Mouse (Mus musculus): ENCODE measurements around the gene Mitf. TPM values are rescaled to one million over a fixed set of nuclear protein-coding genes. Genes with fewer than 3 reads are reported as not detected.

The Mitf gene
- polyA plus RNA-seq, 1 experiment from 2014 or later = 2.4 TPM

- Histone ChIP-seq H3K27ac (replicated peaks) (no peak overlapping the region), H3K9me3 (no peaks in the 10 kb centered on the region), H3K9ac (no peak overlapping the region), H3K4me3 (no peak overlapping the region), H3K36me3 (no peaks in the 10 kb centered on the region), H3K4me1 (replicated peaks) (no peaks in the 10 kb centered on the region), H3K4me2 (no peak overlapping the region), H3K27me3 (no peaks in the 10 kb centered on the region)
- WGBS = 88% methylated on average over 5 of the region's 5 CpGs
- ATAC-seq (ENCODE audit: low FRiP score, low read depth) = no peak
Observed at GRCm38 (mm10) chr6:98015819-98016218, 209.0 kb downstream of the Mitf start.

DNA sequence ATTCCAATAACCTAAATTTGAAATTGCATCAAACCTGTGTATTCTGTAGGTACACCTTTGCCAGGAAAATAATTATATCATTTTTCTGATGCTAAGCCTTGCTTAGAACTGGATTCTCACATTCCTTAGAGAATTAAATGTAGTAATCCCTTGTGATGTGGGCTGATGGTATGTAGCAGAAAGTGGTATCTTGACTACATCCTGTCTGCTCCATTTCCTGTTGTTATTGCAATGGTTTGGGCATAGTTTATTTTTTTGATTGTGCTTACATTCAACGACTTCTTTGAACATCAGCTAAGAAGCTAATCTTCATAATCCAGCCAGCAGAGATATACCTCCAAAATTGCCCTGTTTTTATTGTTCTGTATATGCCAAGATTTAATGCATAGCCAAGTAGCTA lies 217.0 kb downstream of the Mitf start:
- H3K4me2 ChIP-seq = no peak overlapping the region
- H3K4me1 ChIP-seq (replicated peaks) = no peaks in the 10 kb centered on the region
- H3K4me3 ChIP-seq = no peak overlapping the region
- no peak for ATAC-seq (ENCODE audit: low FRiP score, low read depth)
- no peaks in the 10 kb centered on the region for H3K36me3 ChIP-seq
- H3K27me3 ChIP-seq = 0 out of 2 replicates have a peak, but pooled peaks cover 2% of the 10 kb centered on the region
- H3K9ac ChIP-seq = no peak overlapping the region
- H3K27ac ChIP-seq (replicated peaks) = no peak overlapping the region
- 78% methylated on average over 1 of the region's 1 CpGs for WGBS
- no peaks in the 10 kb centered on the region for H3K9me3 ChIP-seq

DNA sequence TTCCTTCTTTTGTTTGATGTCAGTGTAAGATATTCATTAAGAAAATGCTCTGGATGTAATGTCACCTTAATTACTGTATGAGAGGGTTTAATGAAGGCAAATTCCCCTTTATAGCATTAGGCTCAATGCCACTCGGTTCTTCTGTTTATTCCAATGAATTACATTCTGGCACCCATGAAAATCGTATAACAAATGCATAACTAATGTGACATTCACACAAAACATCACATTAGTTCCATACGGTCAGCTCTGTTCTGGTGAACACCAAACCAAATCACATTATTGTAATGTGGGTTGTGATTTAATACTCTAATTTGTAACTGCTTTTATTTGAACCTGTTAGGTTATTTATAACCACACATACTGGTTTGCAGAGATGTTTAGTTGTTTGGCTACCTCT lies 231.7 kb downstream of the Mitf start:
- no peaks in the 10 kb centered on the region for H3K9me3 ChIP-seq
- H3K4me3 ChIP-seq = no peak overlapping the region
- no peak overlapping the region for H3K27ac ChIP-seq (replicated peaks)
- no peak overlapping the region for H3K9ac ChIP-seq
- peaks cover 40% of the 10 kb centered on the region for H3K27me3 ChIP-seq
- ATAC-seq (ENCODE audit: low FRiP score, low read depth) = no peak
- no peaks in the 10 kb centered on the region for H3K36me3 ChIP-seq
- no peak overlapping the region for H3K4me2 ChIP-seq
- no peaks in the 10 kb centered on the region for H3K4me1 ChIP-seq (replicated peaks)
- WGBS = 21% methylated on average over 3 of the region's 3 CpGs

DNA sequence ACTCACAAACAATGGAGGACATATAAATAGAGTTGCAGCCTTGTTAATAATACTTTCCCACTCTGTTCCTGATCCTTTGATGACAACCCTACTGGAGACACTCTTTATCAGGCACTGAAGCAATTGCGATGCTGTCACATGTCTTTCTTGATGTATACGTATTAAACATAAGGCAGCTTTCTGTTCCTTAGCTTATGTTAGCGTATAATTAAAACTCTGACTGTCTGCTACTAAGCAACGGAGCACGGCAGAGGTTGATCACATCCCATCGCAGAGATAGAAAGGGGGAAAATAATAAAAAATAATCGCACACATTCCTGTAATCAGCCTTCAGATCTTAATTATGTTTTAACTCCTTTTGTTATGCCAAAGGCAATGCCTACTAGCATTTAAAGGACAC lies 234.9 kb downstream of the Mitf start:
- no peak overlapping the region for H3K9ac ChIP-seq
- H3K4me1 ChIP-seq (replicated peaks) = no peaks in the 10 kb centered on the region
- H3K36me3 ChIP-seq = no peaks in the 10 kb centered on the region
- no peak overlapping the region for H3K4me3 ChIP-seq
- H3K4me2 ChIP-seq = no peak overlapping the region
- no peak for ATAC-seq (ENCODE audit: low FRiP score, low read depth)
- 70% methylated on average over 7 of the region's 7 CpGs for WGBS
- peaks cover 26% of the 10 kb centered on the region for H3K27me3 ChIP-seq
- no peaks in the 10 kb centered on the region for H3K9me3 ChIP-seq
- H3K27ac ChIP-seq (replicated peaks) = no peak overlapping the region

- ATAC-seq (ENCODE audit: low FRiP score, low read depth) = peak; percentile 89
- WGBS = 29% methylated on average over 11 of the region's 11 CpGs
- no peaks in the 10 kb centered on the region for H3K36me3 ChIP-seq
- no peak overlapping the region for H3K9ac ChIP-seq
- peaks cover 19% of the 10 kb centered on the region for H3K27me3 ChIP-seq
- H3K4me3 ChIP-seq = no peak overlapping the region
- H3K27ac ChIP-seq (replicated peaks) = peak overlapping the region; percentile 26; the same call in 1 of the 2 replicates
- no peak overlapping the region for H3K4me2 ChIP-seq
- H3K4me1 ChIP-seq (replicated peaks) = peaks cover 13% of the 10 kb centered on the region
- H3K9me3 ChIP-seq = no peaks in the 10 kb centered on the region
Observed at GRCm38 (mm10) chr6:98046295-98047108, 239.7 kb downstream of the Mitf start.

GRCm38 (mm10) chr6:98047741-98048140 lies 240.9 kb downstream of the Mitf start:
- Histone ChIP-seq H3K36me3 (no peaks in the 10 kb centered on the region), H3K9ac (no peak overlapping the region), H3K9me3 (no peaks in the 10 kb centered on the region), H3K4me3 (no peak overlapping the region), H3K4me2 (no peak overlapping the region), H3K27ac (replicated peaks) (0 out of 2 replicates have a peak overlapping the region, but pooled peaks have one; percentile 1), H3K4me1 (replicated peaks) (peaks cover 13% of the 10 kb centered on the region), H3K27me3 (peaks cover 12% of the 10 kb centered on the region)
- 42% methylated on average over 6 of the region's 6 CpGs for WGBS
- ATAC-seq (ENCODE audit: low FRiP score, low read depth) = no peak

DNA sequence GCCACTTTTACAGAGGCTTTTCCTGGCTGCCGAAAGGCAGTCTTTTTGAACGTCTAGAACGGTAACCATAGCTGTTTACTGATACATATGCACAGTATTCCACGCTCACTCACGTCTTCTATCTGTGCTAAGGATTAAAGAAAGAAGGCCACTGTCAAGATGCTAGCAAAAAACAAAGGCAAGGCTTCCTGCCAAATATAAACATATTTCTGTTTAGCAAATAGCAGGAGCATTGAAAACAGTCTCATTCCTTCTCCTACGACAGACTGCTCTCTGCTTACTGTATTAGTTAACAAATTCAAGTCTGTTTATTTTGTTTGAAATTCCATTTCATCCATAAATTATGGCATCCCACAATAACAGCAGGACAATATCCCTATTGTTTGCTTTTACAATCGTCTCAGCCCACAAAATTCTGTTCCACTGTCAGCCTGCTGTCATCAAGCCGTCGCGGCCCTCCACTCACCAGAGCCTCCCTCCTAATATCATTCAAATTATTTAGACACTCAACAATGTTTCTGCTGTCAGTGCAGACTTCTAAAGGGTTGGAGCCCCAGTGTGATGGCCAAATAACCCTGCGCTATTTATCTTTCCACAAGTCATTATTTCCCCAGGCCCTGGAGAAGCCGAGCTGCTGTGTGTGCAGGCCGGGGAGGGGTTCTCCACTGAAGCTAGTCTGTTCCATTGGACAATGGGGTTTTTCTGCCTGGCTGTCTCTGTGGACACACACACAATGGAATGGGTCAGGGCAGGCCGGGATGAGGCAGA lies 242.0 kb downstream of the Mitf start:
- Histone ChIP-seq H3K36me3 (no peaks in the 10 kb centered on the region), H3K27ac (replicated peaks) (no peak overlapping the region), H3K9ac (no peak overlapping the region), H3K4me2 (no peak overlapping the region), H3K9me3 (no peaks in the 10 kb centered on the region), H3K4me1 (replicated peaks) (peaks cover 13% of the 10 kb centered on the region), H3K4me3 (no peak overlapping the region), H3K27me3 (peaks cover 5% of the 10 kb centered on the region; the same call in 1 of the 2 replicates)
- no peak for ATAC-seq (ENCODE audit: low FRiP score, low read depth)
- 19% methylated on average over 14 of the region's 14 CpGs for WGBS

GRCm38 (mm10) chr6:98049551-98049950 lies 242.7 kb downstream of the Mitf start:
- Histone ChIP-seq H3K4me3 (no peak overlapping the region), H3K4me1 (replicated peaks) (peaks cover 13% of the 10 kb centered on the region), H3K4me2 (no peak overlapping the region), H3K36me3 (no peaks in the 10 kb centered on the region), H3K27ac (replicated peaks) (no peak overlapping the region), H3K27me3 (peaks cover 5% of the 10 kb centered on the region; the same call in 1 of the 2 replicates), H3K9ac (no peak overlapping the region), H3K9me3 (no peaks in the 10 kb centered on the region)
- 21% methylated on average over 2 of the region's 2 CpGs for WGBS
- ATAC-seq (ENCODE audit: low FRiP score, low read depth) = no peak

GRCm38 (mm10) chr6:98061878-98062277 lies 255.0 kb downstream of the Mitf start:
- no peak overlapping the region for H3K4me3 ChIP-seq
- ATAC-seq (ENCODE audit: low FRiP score, low read depth) = no peak
- H3K9ac ChIP-seq = no peak overlapping the region
- 90% methylated on average over 13 of the region's 13 CpGs for WGBS
- H3K4me1 ChIP-seq (replicated peaks) = peaks cover 6% of the 10 kb centered on the region; the same call in 1 of the 2 replicates
- no peaks in the 10 kb centered on the region for H3K9me3 ChIP-seq
- H3K4me2 ChIP-seq = no peak overlapping the region
- no peak overlapping the region for H3K27ac ChIP-seq (replicated peaks)
- no peaks in the 10 kb centered on the region for H3K27me3 ChIP-seq
- H3K36me3 ChIP-seq = no peaks in the 10 kb centered on the region

DNA sequence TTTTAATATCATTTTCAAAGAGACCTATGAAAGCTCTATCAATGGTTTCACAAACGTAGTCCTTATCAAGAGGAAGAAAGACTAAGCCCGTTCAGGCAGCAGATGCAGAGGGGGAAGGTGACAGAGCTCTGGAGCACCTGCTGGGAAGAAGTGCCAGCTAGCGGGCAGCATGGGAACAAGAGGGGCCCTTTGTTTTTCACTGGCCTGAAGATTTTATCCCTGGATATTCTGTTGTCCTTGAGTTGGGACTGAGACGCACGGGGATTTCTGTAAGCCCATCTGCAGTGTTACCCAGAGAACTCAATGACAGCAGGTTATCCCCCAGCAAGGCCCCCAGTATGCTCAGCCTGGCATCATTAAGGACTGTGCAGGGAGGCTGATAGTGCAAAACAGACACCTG lies 258.1 kb downstream of the Mitf start:
- ATAC-seq (ENCODE audit: low FRiP score, low read depth) = no peak
- 24% methylated on average over 5 of the region's 5 CpGs for WGBS
- H3K9ac ChIP-seq = no peak overlapping the region

GRCm38 (mm10) chr6:98066420-98066819 lies 259.6 kb downstream of the Mitf start:
- Histone ChIP-seq H3K27me3 (no peaks in the 10 kb centered on the region), H3K4me2 (no peak overlapping the region), H3K4me1 (replicated peaks) (peaks cover 6% of the 10 kb centered on the region; the same call in 1 of the 2 replicates), H3K36me3 (no peaks in the 10 kb centered on the region), H3K9me3 (no peaks in the 10 kb centered on the region), H3K27ac (replicated peaks) (no peak overlapping the region), H3K4me3 (no peak overlapping the region), H3K9ac (no peak overlapping the region)
- no peak for ATAC-seq (ENCODE audit: low FRiP score, low read depth)
- WGBS = 91% methylated on average over 4 of the region's 4 CpGs

More for the DNA sequence above, 258.1 kb downstream of the Mitf start:
- peaks cover 6% of the 10 kb centered on the region; the same call in 1 of the 2 replicates for H3K4me1 ChIP-seq (replicated peaks)
- H3K36me3 ChIP-seq = no peaks in the 10 kb centered on the region
- H3K4me2 ChIP-seq = no peak overlapping the region
- no peaks in the 10 kb centered on the region for H3K9me3 ChIP-seq
- no peak overlapping the region for H3K4me3 ChIP-seq
- H3K27me3 ChIP-seq = no peaks in the 10 kb centered on the region
- no peak overlapping the region for H3K27ac ChIP-seq (replicated peaks)

All from hindbrain, embryonic 15.5 days (tissue).